Mouse (Mus musculus) intestine, embryonic 14.5 days (tissue): ENCODE measurements around the gene Klhdc8b. TPM values are rescaled to one million over a fixed set of nuclear protein-coding genes. Genes with fewer than 3 reads are reported as not detected.

ENCODE experiments used
- ATAC-seq: fragments of 200-750 bp; cut with Nextera tagmentation; replicated peaks from 2 replicates; pipeline ENCODE4 v1.8.0; 2017; ENCODE audit warnings: low read depth, moderate number of reproducible peaks, moderate TSS enrichment, moderate library complexity; ENCODE audit not compliant: low FRiP score, low TSS enrichment
- DNase-seq: peaks from one replicate; pipeline ENCODE4 v3.0.0-alpha.2; 2018; ENCODE audit warnings: low spot score
- H3K27ac ChIP-seq: fragments of 300-500 bp; sonication (generic); 2 replicates; pipeline ENCODE4 v1.5.1; 2014; ENCODE audit warnings: low read depth, mild to moderate bottlenecking, control low read depth
- H3K27me3 ChIP-seq: fragments of 300-500 bp; sonication (generic); replicated peaks from 2 replicates; pipeline ENCODE4 v1.6.1; 2014; ENCODE audit warnings: low read length, control low read depth; ENCODE audit not compliant: control insufficient read depth, insufficient read depth
- H3K36me3 ChIP-seq: fragments of 300-500 bp; sonication (generic); 2 replicates; pipeline ENCODE4 v1.6.1; 2014; ENCODE audit warnings: low read length, control low read depth; ENCODE audit not compliant: control insufficient read depth, insufficient read depth
- H3K4me1 ChIP-seq: fragments of 300-500 bp; sonication (generic); replicated peaks from 2 replicates; pipeline ENCODE4 v1.6.1; 2014; ENCODE audit warnings: low read length, control low read depth, mixed read lengths; ENCODE audit not compliant: control insufficient read depth, insufficient read depth
- H3K4me2 ChIP-seq: fragments of 300-500 bp; sonication (generic); 2 replicates; pipeline ENCODE4 v1.6.1; 2014; ENCODE audit warnings: low read length
- H3K4me3 ChIP-seq: fragments of 300-500 bp; sonication (generic); 2 replicates; pipeline ENCODE4 v1.5.1; 2014; ENCODE audit warnings: low read depth, low read length, control low read depth, mixed read lengths
- H3K9ac ChIP-seq: fragments of 300-500 bp; sonication (generic); 2 replicates; pipeline ENCODE4 v1.6.1; 2014; ENCODE audit warnings: mild to moderate bottlenecking, low read length
- H3K9me3 ChIP-seq: fragments of 300-500 bp; sonication (generic); 2 replicates; pipeline ENCODE4 v1.6.1; 2016; ENCODE audit warnings: low read length, control low read depth; ENCODE audit not compliant: control insufficient read depth
- WGBS: fragments of 180-500 bp; shearing (Covaris S2); extraction: QIAGEN DNeasy Blood & Tissue Kit; methylation state at CpG from one replicate; pipeline ENCODE4 v1.1.7; 2014; 5-methylcytosine and 5-hydroxymethylcytosine counted together
- polyA plus RNA-seq: library from polyadenylated mRNA; unstranded; fragments of >200 nt; fragmentation: Nextera tagmentation; extraction: Ambion mirVana; gene quantifications from 2 replicates; pipeline ENCODE4 v1.2.1, GENCODE M21; 2014

The Klhdc8b gene
- polyA plus RNA-seq, 1 experiment from 2014 or later = 59.9 TPM

DNA sequence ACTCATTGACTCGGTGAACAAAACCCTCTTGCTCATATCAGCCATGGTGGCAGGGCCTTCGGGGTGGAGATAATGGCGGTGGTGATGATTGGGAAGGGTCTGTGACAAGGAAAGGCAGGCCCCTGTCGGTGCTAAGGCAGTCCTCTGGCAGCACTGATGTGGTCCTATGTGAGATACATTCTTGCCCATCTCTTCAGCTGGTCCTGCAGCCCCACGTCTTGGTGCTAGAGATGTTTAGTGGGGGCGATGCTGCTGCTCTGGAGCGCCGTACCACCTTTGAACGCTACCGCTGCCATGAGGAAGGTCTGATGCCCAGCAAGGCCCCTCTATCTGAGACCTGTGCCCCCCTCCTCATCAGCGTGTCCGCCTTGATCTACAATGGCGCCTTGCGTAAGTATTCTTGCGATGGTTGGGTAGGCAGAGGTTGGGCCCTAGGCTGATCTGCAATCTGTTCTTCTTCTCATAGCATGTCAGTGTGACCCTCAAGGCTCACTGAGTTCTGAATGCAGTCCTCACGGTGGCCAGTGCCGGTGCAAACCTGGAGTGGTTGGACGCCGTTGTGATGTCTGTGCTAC is 24.0 kb upstream of the Klhdc8b start:
- Histone ChIP-seq H3K4me1 (peaks cover 10% of the 10 kb centered on the region), H3K36me3 (peaks cover 84% of the 10 kb centered on the region)

DNA sequence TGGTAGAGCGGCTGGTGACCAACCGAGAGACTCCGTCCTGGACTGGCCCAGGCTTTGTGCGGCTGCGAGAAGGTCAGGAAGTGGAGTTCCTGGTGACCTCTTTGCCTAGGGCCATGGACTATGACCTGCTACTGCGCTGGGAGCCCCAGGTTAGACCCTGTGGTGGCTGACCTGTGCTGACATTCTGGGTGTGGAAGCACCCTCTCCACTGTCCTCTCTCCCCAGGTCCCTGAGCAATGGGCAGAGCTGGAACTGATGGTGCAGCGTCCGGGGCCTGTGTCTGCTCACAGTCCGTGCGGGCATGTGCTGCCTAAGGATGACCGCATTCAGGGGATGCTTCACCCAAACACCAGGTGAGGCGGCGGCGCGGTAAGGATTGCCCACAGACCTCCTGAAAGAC is 22.6 kb upstream of the Klhdc8b start:
- peaks cover 16% of the 10 kb centered on the region for H3K4me1 ChIP-seq
- H3K36me3 ChIP-seq = peaks cover 74% of the 10 kb centered on the region
- 95% methylated on average over 15 of the region's 15 CpGs for WGBS
- DNase-seq = no peak
- H3K27me3 ChIP-seq = no peaks in the 10 kb centered on the region
- H3K9me3 ChIP-seq = no peaks in the 10 kb centered on the region
- no peak overlapping the region for H3K9ac ChIP-seq
- no peak overlapping the region for H3K4me3 ChIP-seq
- H3K4me2 ChIP-seq = no peak overlapping the region
- ATAC-seq = no peak
- H3K27ac ChIP-seq = no peak overlapping the region

More for the DNA sequence above, 24.0 kb upstream of the Klhdc8b start:
- ATAC-seq (no peak), DNase-seq (no peak)
- Histone ChIP-seq H3K4me2 (no peak overlapping the region), H3K9me3 (no peaks in the 10 kb centered on the region), H3K27ac (no peak overlapping the region), H3K4me3 (no peak overlapping the region), H3K9ac (no peak overlapping the region), H3K27me3 (no peaks in the 10 kb centered on the region)
- 94% methylated on average over 19 of the region's 19 CpGs for WGBS

GRCm38 (mm10) chr9:108483051-108483790 is 21.8 kb upstream of the Klhdc8b start:
- no peaks in the 10 kb centered on the region for H3K9me3 ChIP-seq
- 92% methylated on average over 18 of the region's 18 CpGs for WGBS
- peaks cover 66% of the 10 kb centered on the region for H3K36me3 ChIP-seq
- no peaks in the 10 kb centered on the region for H3K27me3 ChIP-seq
- no peak overlapping the region for H3K9ac ChIP-seq
- H3K4me3 ChIP-seq = no peak overlapping the region
- H3K4me2 ChIP-seq = no peak overlapping the region
- peaks cover 17% of the 10 kb centered on the region for H3K4me1 ChIP-seq
- DNase-seq (no peak), ATAC-seq (no peak)
- no peak overlapping the region for H3K27ac ChIP-seq

GRCm38 (mm10) chr9:108481520-108482210 is 20.3 kb upstream of the Klhdc8b start:
- DNase-seq = no peak
- 92% methylated on average over 19 of the region's 19 CpGs for WGBS
- no peak overlapping the region for H3K4me3 ChIP-seq
- peaks cover 17% of the 10 kb centered on the region for H3K4me1 ChIP-seq
- no peak for ATAC-seq
- H3K36me3 ChIP-seq = peaks cover 50% of the 10 kb centered on the region
- no peak overlapping the region for H3K27ac ChIP-seq
- no peaks in the 10 kb centered on the region for H3K27me3 ChIP-seq
- no peak overlapping the region for H3K4me2 ChIP-seq
- no peak overlapping the region for H3K9ac ChIP-seq
- no peaks in the 10 kb centered on the region for H3K9me3 ChIP-seq

- Histone ChIP-seq H3K27ac (no peak overlapping the region), H3K4me1 (peaks cover 17% of the 10 kb centered on the region), H3K27me3 (no peaks in the 10 kb centered on the region), H3K9me3 (no peaks in the 10 kb centered on the region), H3K9ac (peak overlapping the region; percentile 73; the same call in 1 of the 2 replicates), H3K36me3 (peaks cover 43% of the 10 kb centered on the region), H3K4me2 (peak overlapping the region; percentile 91), H3K4me3 (no peak overlapping the region)
- no peak for ATAC-seq
- 90% methylated on average over 28 of the region's 28 CpGs for WGBS
- no peak for DNase-seq
Measured at GRCm38 (mm10) chr9:108480813-108481519, 19.6 kb upstream of the Klhdc8b start.

DNA sequence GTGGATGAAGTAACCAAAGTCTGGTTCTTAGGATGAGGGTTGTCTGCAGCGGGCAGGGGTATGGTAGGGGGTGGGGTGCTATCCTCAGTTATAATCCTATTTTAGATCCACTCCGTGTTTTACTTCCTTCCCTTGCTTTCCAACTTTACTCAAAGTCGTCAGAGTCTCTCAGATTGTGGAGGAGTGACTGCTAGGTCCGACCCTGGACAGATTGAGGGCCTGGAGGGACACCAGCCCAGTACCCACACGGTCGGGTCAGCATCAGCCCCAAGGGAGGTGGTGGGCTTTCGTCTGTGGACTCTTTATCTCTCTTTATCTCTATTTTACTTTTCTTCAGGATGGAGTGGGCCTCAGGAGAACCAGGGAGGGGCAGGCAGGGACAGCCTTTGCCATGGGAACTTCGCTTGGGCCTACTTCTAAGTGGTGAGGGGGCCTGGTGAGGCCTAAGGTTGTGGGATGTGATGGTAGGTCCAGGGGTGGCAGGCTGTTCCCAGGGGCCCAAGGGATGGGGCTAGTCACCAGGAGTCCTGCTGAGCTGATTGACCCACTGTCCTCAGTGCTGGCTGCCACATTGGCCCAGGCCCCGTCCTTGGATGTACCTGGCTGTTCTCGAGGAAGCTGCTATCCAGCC is 18.5 kb upstream of the Klhdc8b start, which contains the start of gene Lamb2:
Lamb2 (plus strand) TSS at position 16 of the 631 bp plus-strand sequence.
- Histone ChIP-seq H3K4me1 (peaks cover 17% of the 10 kb centered on the region), H3K9me3 (no peaks in the 10 kb centered on the region), H3K36me3 (peaks cover 32% of the 10 kb centered on the region), H3K27me3 (no peaks in the 10 kb centered on the region), H3K27ac (peak within 1 kb of the TSS; percentile 87), H3K4me3 (peak within 1 kb of the TSS; percentile 68), H3K9ac (peak within 1 kb of the TSS; percentile 73), H3K4me2 (peak within 1 kb of the TSS; percentile 91)
- peak; percentile 84 for DNase-seq
- ATAC-seq = peak; percentile 49
- 8% methylated on average over 10 of the region's 10 CpGs for WGBS

- Histone ChIP-seq H3K4me1 (peaks cover 17% of the 10 kb centered on the region), H3K4me2 (peak overlapping the region; percentile 91), H3K27me3 (no peaks in the 10 kb centered on the region), H3K4me3 (peak overlapping the region; percentile 46), H3K9ac (no peak overlapping the region), H3K9me3 (no peaks in the 10 kb centered on the region), H3K36me3 (peaks cover 28% of the 10 kb centered on the region), H3K27ac (peak overlapping the region; percentile 87; the same call in 1 of the 2 replicates)
- WGBS = 38% methylated on average over 11 of the region's 11 CpGs
- 0 out of 2 replicates have a peak, but pooled peaks have one; percentile 14 for ATAC-seq
- DNase-seq = peak; percentile 80
Measured at GRCm38 (mm10) chr9:108479241-108479640, 17.9 kb upstream of the Klhdc8b start.

DNA sequence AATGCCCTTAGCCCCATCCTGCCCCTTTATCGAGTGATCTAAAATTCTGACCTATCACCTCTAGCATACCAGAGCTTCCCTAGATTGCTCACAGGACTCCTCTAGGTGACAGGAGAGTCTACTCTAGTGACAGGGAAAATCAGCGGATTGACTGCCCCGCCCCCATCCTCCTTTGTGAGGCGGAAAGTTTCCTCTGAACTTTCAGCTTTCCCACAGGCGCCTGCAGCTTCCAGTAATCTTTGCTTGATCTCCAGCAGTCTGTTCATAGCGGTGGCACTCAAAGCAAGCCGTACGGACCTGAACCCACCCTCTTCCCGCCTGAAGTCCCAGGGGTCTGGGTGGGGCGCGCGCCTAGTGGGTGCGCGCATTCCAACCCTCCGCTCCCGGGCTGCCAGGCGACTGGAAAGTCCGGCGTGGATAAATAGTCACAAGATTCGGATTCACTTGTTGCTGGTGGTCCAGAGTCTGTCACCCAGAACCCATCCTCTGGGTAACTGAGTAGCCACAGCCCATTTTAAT is 17.3 kb upstream of the Klhdc8b start:
- H3K4me3 ChIP-seq = peak overlapping the region; percentile 46
- WGBS = 1% methylated on average over 20 of the region's 20 CpGs
- DNase-seq (peak; percentile 92), ATAC-seq (peak; percentile 79)
- H3K9ac ChIP-seq = peak overlapping the region; percentile 56
- H3K36me3 ChIP-seq = peaks cover 22% of the 10 kb centered on the region
- H3K27ac ChIP-seq = peak overlapping the region; percentile 87
- H3K9me3 ChIP-seq = no peaks in the 10 kb centered on the region
- H3K4me2 ChIP-seq = peak overlapping the region; percentile 91
- peaks cover 17% of the 10 kb centered on the region for H3K4me1 ChIP-seq
- H3K27me3 ChIP-seq = no peaks in the 10 kb centered on the region
